In the genomic region with DNA sequence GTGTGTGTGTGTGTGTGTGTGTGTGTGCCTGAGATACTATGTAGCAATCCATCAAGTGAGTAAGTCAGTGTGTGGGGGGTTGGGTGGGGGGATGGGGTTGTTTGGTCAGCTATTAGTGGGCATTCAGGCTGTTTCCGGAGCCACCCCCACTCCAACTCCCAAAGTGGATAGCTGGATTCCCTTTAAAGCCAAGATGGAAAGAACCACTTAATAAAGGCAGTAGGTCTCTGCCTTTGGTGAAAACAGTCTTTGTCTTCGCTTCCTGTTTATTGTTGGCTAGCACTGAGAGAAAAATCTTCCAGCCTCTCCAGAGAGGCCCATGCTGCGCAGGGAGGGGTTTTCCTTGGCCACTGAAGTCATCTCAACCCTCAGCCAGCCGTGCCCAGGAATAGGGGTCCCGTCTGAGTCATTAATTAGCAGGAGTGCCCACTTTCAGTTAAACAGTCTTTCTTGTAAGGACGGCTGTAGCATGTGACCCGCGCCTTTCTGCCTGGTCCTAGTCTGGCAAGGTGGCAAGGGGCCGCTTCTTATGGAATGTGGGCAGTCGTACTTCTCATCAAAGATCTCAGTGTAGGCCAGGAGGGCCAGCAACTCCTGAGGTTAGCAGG, we compare ENCODE assay signal across 9 mouse cellular contexts. TPM values are rescaled to one million over a fixed set of nuclear protein-coding genes. Genes with fewer than 3 reads are reported as not detected.
DNase-seq lines count a peak whose midpoint lies in the region; ATAC-seq and TF ChIP-seq lines count a peak whose summit lies in the region.
"Had no signal": no experiment of that assay in that cellular context is flagged by ENCODE, and none has a peak within 500 bp of the region (broad histone marks: within the 10 kb centered on the region; RNA-seq: fewer than 3 reads in every experiment).

No protein-coding gene starts in this region.

- 0 out of 2 replicates have a peak overlapping the region, but pooled peaks have one; percentile 0 for H3K4me2 ChIP-seq in neural tube, embryonic 12.5 days (replicated peaks)

- no peaks in the 10 kb centered on the region for H3K9me3 ChIP-seq in neural tube, embryonic 12.5 days

- H3K36me3 ChIP-seq in kidney, adult 2 months (ENCODE audit: control insufficient read depth, insufficient read depth, low read length): no peaks in the 10 kb centered on the region
- no peaks in the 10 kb centered on the region for H3K36me3 ChIP-seq in heart, adult 2 months (ENCODE audit: control insufficient read depth, insufficient read depth, low read length)
- H3K36me3 ChIP-seq in neural tube, embryonic 12.5 days: no peaks in the 10 kb centered on the region

- no peak for TF ChIP-seq POLR2A in kidney, adult 2 months (IDR thresholded peaks at IDR 0.05; ENCODE audit: low read depth, low read length)
- no peak for TF ChIP-seq POLR2A in heart, adult 2 months (IDR thresholded peaks at IDR 0.05; ENCODE audit: insufficient read depth, low read depth, low read length)

- no peak overlapping the region for H3K9ac ChIP-seq in heart, adult 2 months (ENCODE audit: low read depth, low read length)
- H3K9ac ChIP-seq in neural tube, embryonic 12.5 days: no peak overlapping the region
- H3K9ac ChIP-seq: liver, embryonic 14.5 days had no signal

- H3K27ac ChIP-seq in kidney, adult 2 months (ENCODE audit: insufficient read depth, low read depth, low read length): peak overlapping the region; percentile 79
- H3K27ac ChIP-seq in heart, adult 2 months: peak overlapping the region; percentile 65
- H3K27ac ChIP-seq in neural tube, embryonic 12.5 days: no peak overlapping the region
- H3K27ac ChIP-seq: liver, embryonic 14.5 days had no signal

- no peaks in the 10 kb centered on the region; the same call in 1 of the 2 replicates for H3K79me2 ChIP-seq in heart, adult 2 months (replicated peaks; ENCODE audit: control insufficient read depth, insufficient read depth, low read length)

- H3K27me3 ChIP-seq in kidney, adult 2 months (replicated peaks; ENCODE audit: control insufficient read depth, insufficient read depth, low read length): no peaks in the 10 kb centered on the region
- H3K27me3 ChIP-seq in heart, adult 2 months (ENCODE audit: control insufficient read depth, insufficient read depth, low read length): no peaks in the 10 kb centered on the region
- no peaks in the 10 kb centered on the region for H3K27me3 ChIP-seq in neural tube, embryonic 12.5 days (replicated peaks)

- peak; percentile 68 for DNase-seq in kidney, adult 2 months
- DNase-seq in kidney, adult 11 months: no peak
- DNase-seq in heart, adult 2 months: peak in 1 of 2 experiments; percentile 46
- peak; percentile 35 to 54 for DNase-seq in kidney, postnatal 25 days
- DNase-seq in layer of hippocampus, adult 9-11 months: no peak
- no peak for DNase-seq in right cerebral cortex, postnatal 10 days (ENCODE audit: low spot score in 2 of 2)
- DNase-seq in gastrocnemius, postnatal 14 days: no peak

- H3K4me3 ChIP-seq in kidney, adult 2 months (ENCODE audit: insufficient read depth, low read depth, low read length): no peak overlapping the region
- no peak overlapping the region for H3K4me3 ChIP-seq in heart, adult 2 months
- H3K4me3 ChIP-seq in neural tube, embryonic 12.5 days: no peak overlapping the region

- no peak for TF ChIP-seq CTCF in kidney, adult 2 months (conservative IDR thresholded peaks at IDR 0.05; ENCODE audit: insufficient read depth, insufficient read length, low read depth, low read length)
- no peak for TF ChIP-seq CTCF in heart, adult 2 months (IDR thresholded peaks at IDR 0.05)

- 22% methylated on average over 10 of the region's 10 CpGs for WGBS in kidney, adult 2 months
- 41% methylated on average over 10 of the region's 10 CpGs for WGBS in heart, adult 2 months
- 31% methylated on average over 10 of the region's 10 CpGs for WGBS in neural tube, embryonic 12.5 days

- TF ChIP-seq EP300 in heart, adult 2 months (IDR thresholded peaks at IDR 0.05; ENCODE audit: insufficient read depth, low read depth, low read length): no peak

- intact Hi-C loops in heart, adult 2 months (cut with DNase I): no loop called here
- intact Hi-C loops in gastrocnemius, postnatal 14 days (cut with DNase I; ENCODE audit: low total_unique reads): no loop called here

- ATAC-seq in neural tube, embryonic 12.5 days (ENCODE audit: low FRiP score, low read depth): 0 out of 2 replicates have a peak, but pooled peaks have one; percentile 21

- peaks cover 39% of the 10 kb centered on the region for H3K4me1 ChIP-seq in kidney, adult 2 months (ENCODE audit: control insufficient read depth, insufficient read depth, low read length)
- peaks cover 23% of the 10 kb centered on the region for H3K4me1 ChIP-seq in heart, adult 2 months (ENCODE audit: control insufficient read depth, insufficient read depth, low read length)
- peaks cover 31% of the 10 kb centered on the region for H3K4me1 ChIP-seq in neural tube, embryonic 12.5 days

RNA-seq across cellular contexts. Expression of a gene that starts 38.1 kb away (rescaled TPM):
- polyA plus RNA-seq in kidney, adult 2 months (2012; rRNA removed): 40.3 and 47.0 TPM in 2 replicates
- 10 to 100 TPM; 17.3 to 19.6 TPM for total RNA-seq in heart, adult 2 months (2021)
- 14.1 and 22.5 TPM in 2 replicates for polyA plus RNA-seq in heart, adult 2 months (2012; rRNA removed)
- polyA plus RNA-seq in neural tube, embryonic 12.5 days (2016; fragmentation: Nextera tagmentation; extraction: Ambion mirVana): 32.7 and 34.9 TPM in 2 replicates
- total RNA-seq in gastrocnemius, postnatal 14 days (2021): 10 to 100 TPM; 41.5 to 51.9 TPM

Comparison
In these comparisons a context has a peak if more than half of its experiments do, and no peak if none do; other contexts are left out.
1. DNase-seq: peak in kidney, adult 2 months (single experiment) and kidney, postnatal 25 days (2 of 2); none in kidney, adult 11 months (single experiment), layer of hippocampus, adult 9-11 months (single experiment), right cerebral cortex, postnatal 10 days (0 of 2) and gastrocnemius, postnatal 14 days (single experiment).